ENCODE assay signal across 23 mouse cellular contexts in genomic region chr16:48788704-48789185, GRCm38 (mm10). TPM values are rescaled to one million over a fixed set of nuclear protein-coding genes. Genes with fewer than 3 reads are reported as not detected.
DNase-seq lines count a peak whose midpoint lies in the region; ATAC-seq and TF ChIP-seq lines count a peak whose summit lies in the region.
"Had no signal": no experiment of that assay in that cellular context is flagged by ENCODE, and none has a peak within 500 bp of the region (broad histone marks: within the 10 kb centered on the region; RNA-seq: fewer than 3 reads in every experiment).

No protein-coding gene starts in this region.

- TF ChIP-seq EP300 in stomach, postnatal 0 days (optimal IDR thresholded peaks at IDR 0.05) = no peak

- no peak for TF ChIP-seq CTCF in stomach, postnatal 0 days (IDR thresholded peaks at IDR 0.05; ENCODE audit: low read depth)

- peak; percentile 17 to 28 for DNase-seq in lung, postnatal 4 days
- peak; percentile 60 for DNase-seq in thymus, postnatal 25 days
- no peak for DNase-seq in stomach, postnatal 0 days (ENCODE audit: low spot score)
- DNase-seq in spleen, postnatal 14 days (ENCODE audit: low spot score in 2 of 2) = no peak
- DNase-seq in heart, embryonic 10.5 days (ENCODE audit: low spot score) = no peak
- DNase-seq: adrenal gland, postnatal 25 days; cerebellum, postnatal 36 days; heart, postnatal 4 days; kidney, postnatal 10 days had no signal

- H3K27ac ChIP-seq in liver, embryonic 16.5 days (ENCODE audit: low read length) = no peak overlapping the region
- no peak overlapping the region for H3K27ac ChIP-seq in liver, embryonic 12.5 days
- H3K27ac ChIP-seq in stomach, postnatal 0 days (replicated peaks) = no peak overlapping the region
- no peak overlapping the region for H3K27ac ChIP-seq in heart, embryonic 10.5 days
- H3K27ac ChIP-seq: embryonic facial prominence, embryonic 12.5 days; limb, embryonic 10.5 days; liver, embryonic 15.5 days; midbrain, embryonic 15.5 days; neural tube, embryonic 12.5 days; stomach, embryonic 15.5 days had no signal

- no peak overlapping the region for H3K4me2 ChIP-seq in liver, embryonic 16.5 days (ENCODE audit: low read depth, low read length)
- no peak overlapping the region for H3K4me2 ChIP-seq in liver, embryonic 12.5 days
- H3K4me2 ChIP-seq in stomach, postnatal 0 days (replicated peaks; ENCODE audit: low read depth) = no peak overlapping the region
- H3K4me2 ChIP-seq: embryonic facial prominence, embryonic 12.5 days; liver, embryonic 15.5 days; midbrain, embryonic 15.5 days; neural tube, embryonic 12.5 days; stomach, embryonic 15.5 days had no signal

- H3K27me3 ChIP-seq in liver, embryonic 16.5 days (ENCODE audit: control insufficient read depth, insufficient read depth, low read depth, low read length) = no peaks in the 10 kb centered on the region
- H3K27me3 ChIP-seq in liver, embryonic 12.5 days (replicated peaks) = no peaks in the 10 kb centered on the region
- H3K27me3 ChIP-seq in stomach, postnatal 0 days (ENCODE audit: control insufficient read depth, insufficient read depth, low read length) = no peaks in the 10 kb centered on the region
- no peaks in the 10 kb centered on the region for H3K27me3 ChIP-seq in heart, embryonic 10.5 days (ENCODE audit: insufficient read depth, poor library complexity, severe bottlenecking)
- H3K27me3 ChIP-seq: embryonic facial prominence, embryonic 12.5 days; liver, embryonic 15.5 days; midbrain, embryonic 15.5 days; neural tube, embryonic 12.5 days; stomach, embryonic 15.5 days had no signal

- no peaks in the 10 kb centered on the region for H3K4me1 ChIP-seq in liver, embryonic 16.5 days (ENCODE audit: control insufficient read depth, low read depth, low read length)
- no peaks in the 10 kb centered on the region for H3K4me1 ChIP-seq in liver, embryonic 12.5 days
- H3K4me1 ChIP-seq in stomach, postnatal 0 days (replicated peaks; ENCODE audit: control insufficient read depth, insufficient read depth) = no peaks in the 10 kb centered on the region
- no peaks in the 10 kb centered on the region for H3K4me1 ChIP-seq in heart, embryonic 10.5 days
- H3K4me1 ChIP-seq: embryonic facial prominence, embryonic 12.5 days; liver, embryonic 15.5 days; midbrain, embryonic 15.5 days; neural tube, embryonic 12.5 days; stomach, embryonic 15.5 days had no signal

- 0 out of 2 replicates have a peak, but pooled peaks have one; percentile 27 for ATAC-seq in liver, embryonic 16.5 days (ENCODE audit: low read depth)
- ATAC-seq in liver, embryonic 12.5 days = no peak
- ATAC-seq in common myeloid progenitor, adult 5-6 weeks (replicated peaks; ENCODE audit: low read depth, poor library complexity, severe bottlenecking) = peak; percentile 82
- ATAC-seq in stomach, postnatal 0 days (ENCODE audit: low FRiP score, low TSS enrichment) = no peak
- ATAC-seq: intestine, postnatal 0 days; midbrain, embryonic 15.5 days had no signal

- no peaks in the 10 kb centered on the region for H3K36me3 ChIP-seq in liver, embryonic 16.5 days (ENCODE audit: control insufficient read depth, insufficient read depth)
- H3K36me3 ChIP-seq in liver, embryonic 12.5 days = no peaks in the 10 kb centered on the region
- H3K36me3 ChIP-seq in stomach, postnatal 0 days (ENCODE audit: control insufficient read depth, insufficient read depth, low read length) = no peaks in the 10 kb centered on the region
- H3K36me3 ChIP-seq in heart, embryonic 10.5 days = no peaks in the 10 kb centered on the region
- H3K36me3 ChIP-seq: embryonic facial prominence, embryonic 12.5 days; limb, embryonic 10.5 days; liver, embryonic 15.5 days; midbrain, embryonic 15.5 days; neural tube, embryonic 12.5 days; stomach, embryonic 15.5 days had no signal

- no peak overlapping the region for H3K4me3 ChIP-seq in liver, embryonic 16.5 days (ENCODE audit: low read depth, low read length)
- no peak overlapping the region for H3K4me3 ChIP-seq in liver, embryonic 12.5 days
- no peak overlapping the region for H3K4me3 ChIP-seq in stomach, postnatal 0 days (ENCODE audit: low read depth, low read length)
- H3K4me3 ChIP-seq in heart, embryonic 10.5 days = no peak overlapping the region
- H3K4me3 ChIP-seq: embryonic facial prominence, embryonic 12.5 days; limb, embryonic 10.5 days; liver, embryonic 15.5 days; midbrain, embryonic 15.5 days; neural tube, embryonic 12.5 days; stomach, embryonic 15.5 days had no signal

- H3K9me3 ChIP-seq in liver, embryonic 16.5 days (replicated peaks; ENCODE audit: control insufficient read depth, low read length) = no peaks in the 10 kb centered on the region
- H3K9me3 ChIP-seq in liver, embryonic 12.5 days (replicated peaks) = no peaks in the 10 kb centered on the region
- no peaks in the 10 kb centered on the region for H3K9me3 ChIP-seq in stomach, postnatal 0 days (ENCODE audit: control insufficient read depth, low read length)
- H3K9me3 ChIP-seq in heart, embryonic 10.5 days = no peaks in the 10 kb centered on the region
- H3K9me3 ChIP-seq: embryonic facial prominence, embryonic 12.5 days; limb, embryonic 10.5 days; liver, embryonic 15.5 days; midbrain, embryonic 15.5 days; neural tube, embryonic 12.5 days; stomach, embryonic 15.5 days had no signal

- 18% methylated on average over 4 of the region's 4 CpGs for WGBS in liver, embryonic 16.5 days (ENCODE audit: insufficient replicate concordance)
- 35% methylated on average over 4 of the region's 4 CpGs for WGBS in liver, embryonic 12.5 days (ENCODE audit: insufficient replicate concordance)
- 51% methylated on average over 4 of the region's 4 CpGs for WGBS in stomach, postnatal 0 days
- WGBS in heart, embryonic 10.5 days = 77% methylated on average over 4 of the region's 4 CpGs

- no peak overlapping the region for H3K9ac ChIP-seq in liver, embryonic 16.5 days (ENCODE audit: low read depth, low read length)
- H3K9ac ChIP-seq in liver, embryonic 12.5 days = no peak overlapping the region
- H3K9ac ChIP-seq in stomach, postnatal 0 days (ENCODE audit: low read length) = no peak overlapping the region
- H3K9ac ChIP-seq: embryonic facial prominence, embryonic 12.5 days; liver, embryonic 15.5 days; midbrain, embryonic 15.5 days; neural tube, embryonic 12.5 days; stomach, embryonic 15.5 days had no signal

RNA-seq across cellular contexts. Expression of gene Trat1, which starts 16.9 kb away (rescaled TPM):
- not detected in 2 replicates for polyA plus RNA-seq in liver, embryonic 16.5 days (2015; fragmentation: Nextera tagmentation; extraction: Ambion mirVana)
- not detected in 2 replicates for polyA plus RNA-seq in liver, embryonic 12.5 days (2016; fragmentation: Nextera tagmentation; extraction: Ambion mirVana)
- total RNA-seq in common myeloid progenitor, adult 5-6 weeks (2017) = 0.18 and 7.4 TPM in 2 replicates
- 0.06 TPM in 1 of 2 replicates, not detected in the other for polyA plus RNA-seq in stomach, postnatal 0 days (2015; fragmentation: Nextera tagmentation; extraction: Ambion mirVana)
- not detected in 2 replicates for polyA plus RNA-seq in heart, embryonic 10.5 days (2016; fragmentation: Nextera tagmentation; extraction: Ambion mirVana)
- total RNA-seq: heart, adult 8-10 months; heart, postnatal 4 days; MEL had no signal
- polyA plus RNA-seq: embryonic facial prominence, embryonic 12.5 days; forebrain, embryonic 11.5 days; limb, embryonic 10.5 days; liver, embryonic 15.5 days; midbrain, embryonic 15.5 days; neural tube, embryonic 12.5 days had no signal

RNA-seq across cellular contexts. Expression of gene Retnlb, which starts 27.9 kb away (rescaled TPM):
- polyA plus RNA-seq in liver, embryonic 16.5 days (2015; fragmentation: Nextera tagmentation; extraction: Ambion mirVana) = not detected in 2 replicates
- not detected in 2 replicates for polyA plus RNA-seq in liver, embryonic 12.5 days (2016; fragmentation: Nextera tagmentation; extraction: Ambion mirVana)
- not detected in 2 replicates for total RNA-seq in common myeloid progenitor, adult 5-6 weeks (2017)
- polyA plus RNA-seq in stomach, postnatal 0 days (2015; fragmentation: Nextera tagmentation; extraction: Ambion mirVana) = not detected in 2 replicates
- not detected in 2 replicates for polyA plus RNA-seq in heart, embryonic 10.5 days (2016; fragmentation: Nextera tagmentation; extraction: Ambion mirVana)
- total RNA-seq: adrenal gland, postnatal 25 days; heart, adult 8-10 months; heart, postnatal 4 days; layer of hippocampus, postnatal 25 days; MEL had no signal
- polyA plus RNA-seq: embryonic facial prominence, embryonic 12.5 days; forebrain, embryonic 11.5 days; limb, embryonic 10.5 days; liver, embryonic 15.5 days; midbrain, embryonic 15.5 days; neural tube, embryonic 12.5 days; stomach, embryonic 15.5 days had no signal

RNA-seq across cellular contexts. Expression of gene Retnla, which starts 53.6 kb away (rescaled TPM):
- polyA plus RNA-seq in liver, embryonic 16.5 days (2015; fragmentation: Nextera tagmentation; extraction: Ambion mirVana) = not detected in 2 replicates
- polyA plus RNA-seq in liver, embryonic 12.5 days (2016; fragmentation: Nextera tagmentation; extraction: Ambion mirVana) = not detected in 2 replicates
- total RNA-seq in common myeloid progenitor, adult 5-6 weeks (2017) = not detected in 2 replicates
- polyA plus RNA-seq in stomach, postnatal 0 days (2015; fragmentation: Nextera tagmentation; extraction: Ambion mirVana) = not detected in 2 replicates
- not detected in 2 replicates for polyA plus RNA-seq in heart, embryonic 10.5 days (2016; fragmentation: Nextera tagmentation; extraction: Ambion mirVana)
- total RNA-seq: heart, postnatal 4 days; layer of hippocampus, postnatal 25 days; MEL had no signal
- polyA plus RNA-seq: embryonic facial prominence, embryonic 12.5 days; forebrain, embryonic 11.5 days; intestine, postnatal 0 days; limb, embryonic 10.5 days; liver, embryonic 15.5 days; midbrain, embryonic 15.5 days; neural tube, embryonic 12.5 days; stomach, embryonic 15.5 days had no signal

Comparison
In these comparisons a context has a peak if more than half of its experiments do, and no peak if none do; other contexts are left out.
1. ATAC-seq: peak in liver, embryonic 16.5 days (single experiment) and common myeloid progenitor, adult 5-6 weeks (single experiment); none in liver, embryonic 12.5 days (single experiment) and stomach, postnatal 0 days (single experiment).
2. DNase-seq: peak in lung, postnatal 4 days (2 of 2) and thymus, postnatal 25 days (single experiment); none in stomach, postnatal 0 days (single experiment), spleen, postnatal 14 days (0 of 2) and heart, embryonic 10.5 days (single experiment).